Mouse (Mus musculus) liver, embryonic 16.5 days (tissue): ENCODE data around the gene Spag9. TPM values are rescaled to one million over a fixed set of nuclear protein-coding genes. Genes with fewer than 3 reads are reported as not detected.

ENCODE experiments used
- ATAC-seq: fragments of 200-750 bp; cut with Nextera tagmentation; 2 replicates; pipeline ENCODE4 v1.8.0; 2017; ENCODE audit warnings: low read depth, mild to moderate bottlenecking, moderate number of reproducible peaks, moderate library complexity
- H3K27ac ChIP-seq: fragments of 300-500 bp; sonication (generic); 2 replicates; pipeline ENCODE4 v1.5.1; 2014; ENCODE audit warnings: mild to moderate bottlenecking, low read length
- H3K27me3 ChIP-seq: fragments of 300-500 bp; sonication (generic); 2 replicates; pipeline ENCODE4 v1.6.1; 2014; ENCODE audit warnings: low read depth, low read length, mixed read lengths; ENCODE audit not compliant: control insufficient read depth, insufficient read depth
- H3K36me3 ChIP-seq: fragments of 300-500 bp; sonication (generic); 2 replicates; pipeline ENCODE4 v1.6.1; 2014; ENCODE audit warnings: mild to moderate bottlenecking; ENCODE audit not compliant: control insufficient read depth, insufficient read depth
- H3K4me1 ChIP-seq: fragments of 300-500 bp; sonication (generic); 2 replicates; pipeline ENCODE4 v1.6.1; 2014; ENCODE audit warnings: low read depth, low read length, mixed read lengths; ENCODE audit not compliant: control insufficient read depth
- H3K4me2 ChIP-seq: fragments of 300-500 bp; sonication (generic); 2 replicates; pipeline ENCODE4 v1.6.1; 2014; ENCODE audit warnings: low read depth, low read length, mixed read lengths
- H3K4me3 ChIP-seq: fragments of 300-500 bp; sonication (generic); 2 replicates; pipeline ENCODE4 v1.5.1; 2014; ENCODE audit warnings: low read depth, mild to moderate bottlenecking, low read length
- H3K9ac ChIP-seq: fragments of 300-500 bp; sonication (generic); 2 replicates; pipeline ENCODE4 v1.6.1; 2014; ENCODE audit warnings: low read depth, low read length
- H3K9me3 ChIP-seq: fragments of 300-500 bp; sonication (generic); replicated peaks from 2 replicates; pipeline ENCODE4 v1.6.1; 2016; ENCODE audit warnings: low read length; ENCODE audit not compliant: control insufficient read depth
- WGBS: fragments of 180-500 bp; shearing (Covaris S2); extraction: QIAGEN DNeasy Blood & Tissue Kit; methylation state at CpG from one replicate; pipeline ENCODE4 v1.1.7; 2014; ENCODE audit not compliant: insufficient replicate concordance; 5-methylcytosine and 5-hydroxymethylcytosine counted together
- polyA plus RNA-seq: library from polyadenylated mRNA; unstranded; fragments of >200 nt; fragmentation: Nextera tagmentation; extraction: Ambion mirVana; gene quantifications from 2 replicates; pipeline ENCODE4 v1.2.1, GENCODE M21; 2015

Gene Spag9
- polyA plus RNA-seq, 1 experiment from 2014 or later = 10.5 TPM

- no peaks in the 10 kb centered on the region for H3K9me3 ChIP-seq
- peaks cover 10% of the 10 kb centered on the region for H3K4me1 ChIP-seq
- no peak overlapping the region for H3K4me3 ChIP-seq
- H3K27ac ChIP-seq = 0 out of 2 replicates have a peak overlapping the region, but pooled peaks have one; percentile 19
- peak overlapping the region; percentile 41 for H3K4me2 ChIP-seq
- H3K9ac ChIP-seq = no peak overlapping the region
- ATAC-seq = peak; percentile 22; the same call in 1 of the 2 replicates
- WGBS = 17% methylated on average over 23 of the region's 23 CpGs
- H3K36me3 ChIP-seq = no peaks in the 10 kb centered on the region
- H3K27me3 ChIP-seq = no peaks in the 10 kb centered on the region; the same call in 1 of the 2 replicates
Observed at GRCm38 (mm10) chr11:94160443-94161266, 164.8 kb downstream of the Spag9 start.

DNA sequence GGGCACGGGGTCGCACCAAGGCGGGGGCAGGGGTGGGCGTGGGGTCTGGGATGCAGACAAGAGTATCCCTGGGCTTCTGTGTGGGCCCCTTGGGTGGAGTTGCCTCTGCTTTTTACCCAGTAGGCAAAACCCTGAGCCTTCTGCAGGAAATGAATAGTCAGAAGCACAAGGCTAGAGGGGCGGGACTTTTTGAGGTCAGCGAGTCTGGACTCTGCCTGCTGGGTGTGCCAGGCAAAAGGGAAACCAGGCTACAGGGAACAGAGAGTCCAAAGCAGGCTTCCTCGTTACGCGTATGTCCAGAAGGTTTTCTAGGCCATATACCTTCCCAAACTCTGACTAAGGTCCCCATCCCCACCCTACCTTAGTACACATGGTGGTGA lies 165.4 kb downstream of the Spag9 start:
- WGBS = 13% methylated on average over 9 of the region's 9 CpGs
- Histone ChIP-seq H3K4me3 (no peak overlapping the region), H3K4me1 (peaks cover 10% of the 10 kb centered on the region), H3K9me3 (no peaks in the 10 kb centered on the region), H3K27me3 (no peaks in the 10 kb centered on the region; the same call in 1 of the 2 replicates), H3K36me3 (no peaks in the 10 kb centered on the region), H3K9ac (no peak overlapping the region), H3K27ac (peak overlapping the region; percentile 71), H3K4me2 (peak overlapping the region; percentile 41)
- ATAC-seq = peak; percentile 73

DNA sequence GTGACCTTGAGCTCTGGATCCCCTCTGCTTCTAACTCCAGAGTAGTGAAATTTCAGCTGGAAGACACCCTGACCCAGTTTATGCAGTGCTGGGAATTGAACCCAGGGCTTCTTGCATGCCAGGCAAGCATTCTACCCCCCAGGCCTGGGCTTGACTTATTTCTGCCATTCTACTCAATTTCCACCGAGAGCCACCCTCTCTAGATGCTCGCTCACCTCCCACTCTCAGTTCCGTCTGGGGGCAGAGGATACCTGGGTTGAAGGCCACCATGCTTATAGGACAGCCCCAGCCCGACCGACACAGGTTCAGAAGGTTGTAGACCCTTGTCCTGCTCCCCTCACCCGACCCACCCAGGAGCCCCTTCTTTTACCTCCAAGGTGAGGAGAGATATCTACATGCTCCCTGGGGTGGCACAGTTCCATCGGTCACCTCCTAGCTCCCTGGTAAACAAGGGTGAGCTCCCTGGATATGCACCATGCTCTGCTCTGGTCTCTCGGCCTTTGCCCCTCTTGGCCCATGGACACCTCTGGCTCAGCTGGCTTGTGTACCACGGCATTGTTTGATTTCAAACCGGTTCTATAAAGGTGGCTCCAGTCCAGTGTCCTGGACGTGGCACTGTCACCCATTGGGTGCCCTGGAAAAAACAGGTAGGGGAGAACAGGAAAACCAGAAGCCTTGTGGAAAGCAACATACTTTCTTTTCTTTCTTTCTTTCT lies 166.1 kb downstream of the Spag9 start:
- Histone ChIP-seq H3K9me3 (no peaks in the 10 kb centered on the region), H3K4me1 (peaks cover 10% of the 10 kb centered on the region), H3K27me3 (no peaks in the 10 kb centered on the region; the same call in 1 of the 2 replicates), H3K36me3 (no peaks in the 10 kb centered on the region), H3K4me2 (no peak overlapping the region), H3K9ac (no peak overlapping the region), H3K4me3 (no peak overlapping the region), H3K27ac (peak overlapping the region; percentile 71)
- WGBS = 59% methylated on average over 11 of the region's 11 CpGs
- peak; percentile 61 for ATAC-seq

DNA sequence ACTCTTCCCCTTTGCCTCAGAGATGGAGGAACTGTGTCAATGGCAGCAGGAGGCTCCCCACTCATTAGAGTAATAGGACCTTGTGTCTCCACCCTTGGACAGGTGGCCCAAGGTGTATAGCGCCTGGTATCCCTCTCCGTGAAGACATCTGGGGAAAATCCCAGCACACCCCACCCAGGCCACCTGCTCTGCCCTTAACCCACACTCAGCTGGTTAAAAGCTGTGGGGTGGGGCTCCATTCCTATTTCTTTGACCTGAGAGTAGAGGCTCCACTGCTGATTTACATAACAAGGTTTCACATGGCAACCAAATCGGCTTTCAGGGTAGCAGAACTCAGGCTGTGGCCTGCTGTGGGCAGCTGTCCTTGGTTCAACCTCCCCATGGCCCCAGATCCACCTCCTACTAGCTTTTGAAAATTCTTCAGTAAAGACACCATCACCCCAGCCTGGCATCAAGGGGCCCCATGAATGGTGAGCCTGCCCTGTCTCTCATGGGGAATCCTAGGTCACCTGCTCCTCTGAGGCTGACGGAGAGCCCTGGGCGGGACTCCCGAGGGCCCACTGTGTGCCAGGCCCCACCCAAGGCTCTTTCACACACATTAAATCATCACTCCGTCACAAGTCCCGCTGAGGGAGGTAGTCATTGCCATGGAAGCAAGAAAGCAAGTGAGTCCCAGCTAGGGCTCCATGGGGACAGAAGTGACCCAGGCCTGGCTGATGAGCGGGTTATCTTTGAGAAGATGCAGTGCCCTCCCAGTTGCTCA lies 167.3 kb downstream of the Spag9 start:
- no peaks in the 10 kb centered on the region for H3K36me3 ChIP-seq
- no peaks in the 10 kb centered on the region for H3K9me3 ChIP-seq
- no peak overlapping the region for H3K4me2 ChIP-seq
- peaks cover 10% of the 10 kb centered on the region for H3K4me1 ChIP-seq
- H3K9ac ChIP-seq = no peak overlapping the region
- no peak overlapping the region for H3K27ac ChIP-seq
- ATAC-seq = no peak
- WGBS = 70% methylated on average over 9 of the region's 9 CpGs
- no peaks in the 10 kb centered on the region for H3K27me3 ChIP-seq
- no peak overlapping the region for H3K4me3 ChIP-seq

GRCm38 (mm10) chr11:94165745-94166144 lies 169.9 kb downstream of the Spag9 start:
- no peak for ATAC-seq
- Histone ChIP-seq H3K4me2 (no peak overlapping the region), H3K4me3 (no peak overlapping the region), H3K27ac (no peak overlapping the region), H3K4me1 (peaks cover 10% of the 10 kb centered on the region), H3K9ac (no peak overlapping the region), H3K36me3 (no peaks in the 10 kb centered on the region), H3K9me3 (no peaks in the 10 kb centered on the region), H3K27me3 (no peaks in the 10 kb centered on the region)
- 49% methylated on average over 4 of the region's 4 CpGs for WGBS

GRCm38 (mm10) chr11:94168238-94168637 lies 172.3 kb downstream of the Spag9 start:
- Histone ChIP-seq H3K4me1 (no peaks in the 10 kb centered on the region; the same call in 1 of the 2 replicates), H3K9me3 (no peaks in the 10 kb centered on the region), H3K4me2 (no peak overlapping the region), H3K4me3 (no peak overlapping the region), H3K9ac (no peak overlapping the region), H3K27ac (no peak overlapping the region), H3K36me3 (no peaks in the 10 kb centered on the region), H3K27me3 (no peaks in the 10 kb centered on the region)
- WGBS = 44% methylated on average over 5 of the region's 5 CpGs
- no peak for ATAC-seq

DNA sequence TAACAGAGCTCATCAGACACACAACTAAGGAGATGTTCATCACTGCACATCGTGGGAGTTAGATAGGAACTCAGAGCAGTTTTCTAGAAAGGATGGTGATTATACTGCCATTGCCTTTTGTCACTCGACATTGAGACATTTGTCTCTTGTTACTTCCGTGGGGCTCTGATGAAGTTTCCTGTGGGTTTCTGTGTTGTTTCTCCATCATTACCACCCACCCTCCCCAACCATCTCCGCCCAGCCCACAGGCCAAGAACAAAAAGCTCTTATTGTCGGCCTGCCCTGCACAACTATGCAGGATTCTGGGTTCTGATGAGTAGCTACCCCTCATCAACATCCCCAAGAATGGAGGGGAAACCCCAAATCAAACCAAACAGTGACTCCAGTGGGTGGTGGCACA lies 173.7 kb downstream of the Spag9 start:
- no peaks in the 10 kb centered on the region for H3K9me3 ChIP-seq
- H3K36me3 ChIP-seq = no peaks in the 10 kb centered on the region
- H3K4me3 ChIP-seq = no peak overlapping the region
- peaks cover 3% of the 10 kb centered on the region; the same call in 1 of the 2 replicates for H3K4me1 ChIP-seq
- ATAC-seq = no peak
- WGBS = 46% methylated on average over 5 of the region's 5 CpGs
- no peak overlapping the region for H3K9ac ChIP-seq
- no peaks in the 10 kb centered on the region for H3K27me3 ChIP-seq
- H3K4me2 ChIP-seq = no peak overlapping the region
- no peak overlapping the region for H3K27ac ChIP-seq

GRCm38 (mm10) chr11:94171691-94172090 lies 175.8 kb downstream of the Spag9 start:
- no peak for ATAC-seq
- no peaks in the 10 kb centered on the region for H3K27me3 ChIP-seq
- no peak overlapping the region for H3K4me2 ChIP-seq
- 75% methylated on average over 5 of the region's 5 CpGs for WGBS
- no peak overlapping the region for H3K4me3 ChIP-seq
- H3K4me1 ChIP-seq = peaks cover 3% of the 10 kb centered on the region; the same call in 1 of the 2 replicates
- no peaks in the 10 kb centered on the region for H3K36me3 ChIP-seq
- no peak overlapping the region for H3K27ac ChIP-seq
- no peaks in the 10 kb centered on the region for H3K9me3 ChIP-seq
- no peak overlapping the region for H3K9ac ChIP-seq
